Mouse (Mus musculus): Measurements from ENCODE around the gene Fam24a. TPM values are rescaled to one million over a fixed set of nuclear protein-coding genes. Genes with fewer than 3 reads are reported as not detected.

The Fam24a gene
- polyA plus RNA-seq, 1 experiment from 2014 or later, result not detected

DNA sequence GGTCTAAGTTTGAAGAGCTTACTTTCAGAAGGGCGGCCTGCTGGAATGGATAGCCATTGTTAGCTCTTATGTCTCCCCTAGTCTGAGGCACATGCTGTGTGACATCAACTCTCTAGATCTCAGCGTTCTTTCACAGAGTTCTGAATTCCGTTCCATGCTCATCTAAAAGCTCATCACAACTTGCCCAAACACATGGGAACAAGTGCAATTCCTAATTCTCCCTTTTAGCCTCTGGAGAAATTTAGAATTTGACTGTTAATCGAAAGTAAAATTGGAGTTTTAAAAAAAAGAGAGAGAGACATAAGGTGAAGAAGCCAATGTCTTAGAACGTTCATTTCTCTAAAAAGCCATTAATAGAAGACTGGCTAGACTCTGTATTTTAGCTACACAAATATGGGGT is 4.2 kb upstream of the Fam24a start, which contains the start of gene Fam24b:
Gene Fam24b, minus strand, starts transcription at position 101 of the 400 bp plus-strand sequence.
- ATAC-seq (ENCODE audit: insufficient number of reproducible peaks, insufficient read depth, low FRiP score, low read depth), result no peak
- Histone ChIP-seq H3K4me2 (replicated peaks; ENCODE audit: low read depth, low read length) (no peak within 1 kb of the TSS), H3K9ac (replicated peaks; ENCODE audit: low read depth, low read length) (no peak within 1 kb of the TSS), H3K27me3 (ENCODE audit: control insufficient read depth, insufficient read depth, low read length) (no peaks in the 10 kb centered on the region), H3K9me3 (ENCODE audit: control insufficient read depth, low read depth, low read length) (no peaks in the 10 kb centered on the region), H3K36me3 (ENCODE audit: control insufficient read depth, insufficient read depth, low read length) (no peaks in the 10 kb centered on the region), H3K4me1 (ENCODE audit: control insufficient read depth, insufficient read depth, low read length) (no peaks in the 10 kb centered on the region), H3K27ac (ENCODE audit: low read length) (no peak within 1 kb of the TSS), H3K4me3 (ENCODE audit: low read depth, low read length) (no peak within 1 kb of the TSS)
- WGBS, result 88% methylated on average over 5 of the region's 5 CpGs

DNA sequence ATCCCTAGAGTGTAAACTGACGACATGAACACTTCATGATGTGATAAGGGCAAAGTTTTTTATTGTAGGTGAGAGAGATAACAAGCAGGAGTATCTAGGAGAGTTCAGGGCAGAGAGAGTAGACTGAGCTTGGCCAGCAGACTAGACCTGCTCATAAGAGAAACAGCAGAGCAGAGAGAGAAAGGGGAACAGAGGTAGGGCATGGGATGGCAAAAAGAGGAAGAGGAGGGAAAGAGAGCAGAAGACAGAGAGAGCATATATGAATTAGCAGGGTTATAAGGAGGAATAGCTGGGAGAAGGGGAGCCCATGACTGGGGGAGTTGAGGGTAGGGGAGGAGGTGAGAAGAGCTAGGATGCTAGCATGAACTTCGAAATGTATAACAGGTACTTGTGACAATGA is 2.0 kb upstream of the Fam24a start:
- no peak for ATAC-seq (ENCODE audit: insufficient number of reproducible peaks, insufficient read depth, low FRiP score, low read depth)
- Histone ChIP-seq H3K27me3 (ENCODE audit: control insufficient read depth, insufficient read depth, low read length) (no peaks in the 10 kb centered on the region), H3K4me3 (ENCODE audit: low read depth, low read length) (no peak overlapping the region), H3K36me3 (ENCODE audit: control insufficient read depth, insufficient read depth, low read length) (no peaks in the 10 kb centered on the region), H3K4me1 (ENCODE audit: control insufficient read depth, insufficient read depth, low read length) (no peaks in the 10 kb centered on the region), H3K4me2 (replicated peaks; ENCODE audit: low read depth, low read length) (no peak overlapping the region), H3K9me3 (ENCODE audit: control insufficient read depth, low read depth, low read length) (no peaks in the 10 kb centered on the region), H3K9ac (replicated peaks; ENCODE audit: low read depth, low read length) (no peak overlapping the region), H3K27ac (ENCODE audit: low read length) (no peak overlapping the region)
- 61% methylated on average over 2 of the region's 2 CpGs for WGBS

DNA sequence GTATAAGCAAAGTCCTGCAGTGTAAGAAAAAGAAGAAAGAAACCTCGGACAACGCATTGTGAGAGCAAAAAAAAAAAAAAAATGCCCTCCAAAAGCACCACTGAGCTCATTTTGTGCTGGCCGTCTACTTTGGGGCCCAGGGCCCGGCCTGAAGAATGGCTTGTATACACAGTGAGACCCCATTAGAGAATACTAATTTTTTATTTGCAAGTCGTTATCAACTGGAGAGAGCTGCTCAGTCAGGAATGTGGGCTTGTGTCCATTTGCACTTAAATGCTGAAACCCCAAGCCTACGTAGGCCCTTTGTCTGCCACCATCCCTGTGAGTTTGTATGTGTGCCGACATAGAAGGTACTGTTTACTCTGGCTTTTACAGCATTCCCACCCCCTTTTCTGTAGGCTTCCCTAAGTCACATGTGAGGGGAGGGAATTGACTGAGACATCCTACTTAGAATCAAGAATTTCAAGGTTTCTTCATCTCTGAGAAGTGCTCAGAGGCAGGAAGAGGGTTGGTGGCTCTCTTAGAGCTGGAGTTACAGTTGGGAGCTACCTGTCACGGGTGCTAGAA is 3.9 kb downstream of the Fam24a start:
- H3K4me2 ChIP-seq (replicated peaks; ENCODE audit: low read depth, low read length), result no peak overlapping the region
- H3K4me3 ChIP-seq (ENCODE audit: low read depth, low read length), result no peak overlapping the region
- peaks cover 9% of the 10 kb centered on the region; the same call in 1 of the 2 replicates for H3K36me3 ChIP-seq (ENCODE audit: control insufficient read depth, insufficient read depth, low read length)
- H3K27me3 ChIP-seq (ENCODE audit: control insufficient read depth, insufficient read depth, low read length), result no peaks in the 10 kb centered on the region
- 0 out of 2 replicates have a peak, but pooled peaks have one; percentile 37 for ATAC-seq (ENCODE audit: insufficient number of reproducible peaks, insufficient read depth, low FRiP score, low read depth)
- 31% methylated on average over 8 of the region's 8 CpGs for WGBS
- no peaks in the 10 kb centered on the region for H3K4me1 ChIP-seq (ENCODE audit: control insufficient read depth, insufficient read depth, low read length)
- H3K9ac ChIP-seq (replicated peaks; ENCODE audit: low read depth, low read length), result no peak overlapping the region
- H3K9me3 ChIP-seq (ENCODE audit: control insufficient read depth, low read depth, low read length), result no peaks in the 10 kb centered on the region
- H3K27ac ChIP-seq (ENCODE audit: low read length), result peak overlapping the region; percentile 27; the same call in 1 of the 2 replicates

DNA sequence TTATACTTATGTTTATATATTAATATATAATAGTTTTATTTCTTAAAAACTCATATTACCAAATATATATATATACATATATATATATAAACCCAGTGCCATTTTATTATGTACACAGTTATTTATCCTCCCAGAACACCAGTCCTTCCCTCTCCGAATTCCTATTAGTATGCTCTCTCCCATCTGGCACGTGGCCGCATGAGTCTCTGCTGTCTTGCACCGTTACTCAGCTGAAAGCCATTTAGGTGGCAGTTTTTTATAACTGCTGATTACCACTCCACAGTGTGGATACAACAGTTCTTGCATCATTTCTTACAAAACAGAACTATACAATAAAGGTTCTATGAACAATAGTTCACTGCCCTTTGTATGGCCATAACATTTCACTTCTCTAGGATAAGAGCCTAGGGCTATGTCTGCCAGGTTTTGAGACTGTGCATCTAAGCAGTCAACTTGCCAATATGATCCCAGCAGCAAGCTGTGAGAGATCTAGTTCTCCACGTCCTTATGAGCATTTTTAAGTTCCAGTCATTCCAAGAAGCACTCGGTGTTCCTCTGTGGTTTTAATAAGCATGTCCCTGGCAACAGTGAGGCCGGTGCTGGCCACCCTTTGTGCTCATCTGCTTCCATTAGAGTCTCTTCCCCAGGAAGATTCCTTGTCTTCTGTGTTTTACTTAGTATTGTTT is 12.3 kb downstream of the Fam24a start:
- H3K4me2 ChIP-seq (replicated peaks; ENCODE audit: low read depth, low read length), result no peak overlapping the region
- H3K4me3 ChIP-seq (ENCODE audit: low read depth, low read length), result no peak overlapping the region
- H3K27me3 ChIP-seq (ENCODE audit: control insufficient read depth, insufficient read depth, low read length), result no peaks in the 10 kb centered on the region
- 81% methylated on average over 7 of the region's 7 CpGs for WGBS
- no peak for ATAC-seq (ENCODE audit: insufficient number of reproducible peaks, insufficient read depth, low FRiP score, low read depth)
- H3K4me1 ChIP-seq (ENCODE audit: control insufficient read depth, insufficient read depth, low read length), result no peaks in the 10 kb centered on the region
- no peaks in the 10 kb centered on the region for H3K9me3 ChIP-seq (ENCODE audit: control insufficient read depth, low read depth, low read length)
- peaks cover 48% of the 10 kb centered on the region for H3K36me3 ChIP-seq (ENCODE audit: control insufficient read depth, insufficient read depth, low read length)
- no peak overlapping the region for H3K9ac ChIP-seq (replicated peaks; ENCODE audit: low read depth, low read length)
- H3K27ac ChIP-seq (ENCODE audit: low read length), result no peak overlapping the region

DNA sequence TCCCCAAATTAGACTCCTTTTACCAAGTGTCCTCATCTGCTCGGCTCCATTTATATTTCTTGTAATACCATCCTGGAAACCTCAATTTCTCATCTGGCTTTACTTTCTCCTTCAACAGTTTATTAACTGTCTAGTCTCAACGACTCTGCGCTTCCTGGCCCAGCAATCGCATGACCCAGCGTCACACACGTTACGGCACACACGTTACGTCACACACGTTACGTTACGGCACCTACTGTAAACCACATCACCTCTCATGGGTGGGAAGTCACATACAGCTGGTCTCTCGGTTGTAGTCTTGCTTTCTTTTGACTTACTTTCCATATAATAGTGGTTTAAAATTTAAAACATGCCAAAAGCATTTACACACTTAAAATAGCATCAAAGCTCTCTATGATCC is 22.4 kb downstream of the Fam24a start:
- H3K4me1 ChIP-seq (ENCODE audit: control insufficient read depth, insufficient read depth, low read length), result no peaks in the 10 kb centered on the region
- H3K27me3 ChIP-seq (ENCODE audit: control insufficient read depth, insufficient read depth, low read length), result no peaks in the 10 kb centered on the region
- H3K27ac ChIP-seq (ENCODE audit: low read length), result no peak overlapping the region
- no peak overlapping the region for H3K9ac ChIP-seq (replicated peaks; ENCODE audit: low read depth, low read length)
- ATAC-seq (ENCODE audit: insufficient number of reproducible peaks, insufficient read depth, low FRiP score, low read depth), result no peak
- no peak overlapping the region for H3K4me3 ChIP-seq (ENCODE audit: low read depth, low read length)
- WGBS, result 97% methylated on average over 13 of the region's 13 CpGs
- H3K36me3 ChIP-seq (ENCODE audit: control insufficient read depth, insufficient read depth, low read length), result peaks cover 15% of the 10 kb centered on the region
- H3K9me3 ChIP-seq (ENCODE audit: control insufficient read depth, low read depth, low read length), result no peaks in the 10 kb centered on the region
- no peak overlapping the region for H3K4me2 ChIP-seq (replicated peaks; ENCODE audit: low read depth, low read length)

DNA sequence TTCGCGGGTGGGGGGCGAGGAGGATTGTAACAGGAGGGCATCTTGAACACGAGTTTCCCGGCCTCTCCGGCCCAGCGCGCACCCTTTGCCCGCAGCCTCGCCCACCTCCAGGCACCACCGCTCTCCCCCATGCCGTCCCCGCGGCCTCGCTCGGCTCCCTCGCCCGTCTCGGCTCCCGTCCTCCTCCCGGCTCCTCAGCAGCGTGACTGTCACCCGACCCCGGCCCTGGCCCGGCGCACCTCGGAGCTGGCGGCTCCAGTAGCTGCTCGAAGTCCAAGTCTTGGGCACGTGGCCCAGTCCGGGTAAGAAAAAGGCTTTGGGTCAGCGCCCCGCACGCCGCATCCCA is 28.6 kb downstream of the Fam24a start:
- peak; percentile 62 for ATAC-seq (ENCODE audit: insufficient number of reproducible peaks, insufficient read depth, low FRiP score, low read depth)

DNA sequence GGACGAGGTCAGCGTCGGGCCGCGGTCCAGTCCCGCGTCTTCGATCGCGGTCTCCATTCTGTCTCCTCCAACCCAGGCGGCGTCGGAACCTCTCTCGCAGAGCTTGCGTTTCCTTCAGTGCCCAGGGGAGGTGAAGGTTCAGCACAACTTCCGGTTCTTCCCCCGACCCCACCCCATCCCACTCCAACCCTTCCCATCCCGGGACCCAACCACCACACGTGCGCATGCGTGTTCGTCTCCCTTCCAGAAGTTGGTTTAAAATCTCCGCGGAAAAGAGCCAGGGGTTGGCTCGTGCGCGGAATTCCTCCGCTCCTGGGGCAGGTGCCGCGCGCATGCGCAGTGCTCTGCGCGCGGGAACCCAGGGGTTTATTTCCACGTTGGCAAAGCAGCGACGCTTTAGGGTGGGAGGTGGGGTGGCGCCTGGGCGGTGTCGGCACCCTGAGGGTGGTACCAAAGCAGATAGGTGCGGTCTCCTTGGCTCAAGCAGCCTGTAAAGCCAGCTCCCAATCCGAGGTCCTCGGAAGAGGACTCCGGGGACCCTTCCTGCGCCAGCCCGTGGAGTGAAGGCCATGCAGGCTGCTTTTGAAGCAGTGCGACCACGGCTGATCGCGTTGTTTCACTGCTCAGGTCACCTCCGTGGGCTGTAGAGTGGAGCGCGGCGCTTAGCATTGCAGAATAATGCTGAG is 29.1 kb downstream of the Fam24a start, which contains the start of gene 2310057M21Rik:
Gene 2310057M21Rik, minus strand, starts transcription at position 145 of the 686 bp plus-strand sequence.
- Histone ChIP-seq H3K27me3 (ENCODE audit: control insufficient read depth, insufficient read depth, low read length) (no peaks in the 10 kb centered on the region), H3K9me3 (ENCODE audit: control insufficient read depth, low read depth, low read length) (no peaks in the 10 kb centered on the region), H3K4me3 (ENCODE audit: low read depth, low read length) (peak within 1 kb of the TSS; percentile 89), H3K9ac (replicated peaks; ENCODE audit: low read depth, low read length) (peak within 1 kb of the TSS; percentile 87), H3K36me3 (ENCODE audit: control insufficient read depth, insufficient read depth, low read length) (no peaks in the 10 kb centered on the region; the same call in none of the 2 replicates), H3K27ac (ENCODE audit: low read length) (peak within 1 kb of the TSS; percentile 94), H3K4me1 (ENCODE audit: control insufficient read depth, insufficient read depth, low read length) (peaks cover 4% of the 10 kb centered on the region; the same call in 1 of the 2 replicates), H3K4me2 (replicated peaks; ENCODE audit: low read depth, low read length) (peak within 1 kb of the TSS; percentile 86)
- peak; percentile 97 for ATAC-seq (ENCODE audit: insufficient number of reproducible peaks, insufficient read depth, low FRiP score, low read depth)
- WGBS, result under 1% methylated on average over 55 of the region's 55 CpGs

More for the DNA sequence above, 28.6 kb downstream of the Fam24a start:
- Histone ChIP-seq H3K27ac (ENCODE audit: low read length) (peak overlapping the region; percentile 86), H3K4me3 (ENCODE audit: low read depth, low read length) (peak overlapping the region; percentile 89), H3K4me2 (replicated peaks; ENCODE audit: low read depth, low read length) (peak overlapping the region; percentile 64), H3K9ac (replicated peaks; ENCODE audit: low read depth, low read length) (peak overlapping the region; percentile 87), H3K4me1 (ENCODE audit: control insufficient read depth, insufficient read depth, low read length) (peaks cover 4% of the 10 kb centered on the region; the same call in 1 of the 2 replicates), H3K27me3 (ENCODE audit: control insufficient read depth, insufficient read depth, low read length) (no peaks in the 10 kb centered on the region), H3K36me3 (ENCODE audit: control insufficient read depth, insufficient read depth, low read length) (no peaks in the 10 kb centered on the region; the same call in none of the 2 replicates), H3K9me3 (ENCODE audit: control insufficient read depth, low read depth, low read length) (no peaks in the 10 kb centered on the region)
- WGBS, result 0% methylated on average over 32 of the region's 35 CpGs

DNA sequence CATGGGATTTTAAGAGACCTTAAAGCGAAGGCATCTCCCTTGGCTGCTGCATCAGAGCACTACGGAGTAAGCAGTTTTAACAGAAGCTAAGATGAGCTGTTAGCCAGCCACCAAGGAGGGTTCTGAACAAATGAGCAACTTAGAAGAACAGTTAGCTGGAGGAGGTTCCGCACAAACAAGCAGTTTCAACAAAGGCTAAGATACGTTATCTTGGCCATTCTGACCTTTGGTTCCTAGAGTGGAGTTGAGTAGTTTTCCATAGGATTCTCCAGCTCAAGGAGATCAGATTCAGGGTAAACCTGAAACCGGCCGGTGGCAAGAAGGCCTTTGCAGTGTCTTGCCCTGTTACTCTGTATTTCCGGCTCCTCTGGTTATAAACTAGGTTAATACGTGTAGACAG is 30.5 kb downstream of the Fam24a start:
- Histone ChIP-seq H3K9ac (replicated peaks; ENCODE audit: low read depth, low read length) (no peak overlapping the region), H3K27me3 (ENCODE audit: control insufficient read depth, insufficient read depth, low read length) (no peaks in the 10 kb centered on the region), H3K36me3 (ENCODE audit: control insufficient read depth, insufficient read depth, low read length) (no peaks in the 10 kb centered on the region), H3K27ac (ENCODE audit: low read length) (no peak overlapping the region; the same call in 1 of the 2 replicates), H3K4me2 (replicated peaks; ENCODE audit: low read depth, low read length) (no peak overlapping the region), H3K4me1 (ENCODE audit: control insufficient read depth, insufficient read depth, low read length) (peaks cover 4% of the 10 kb centered on the region; the same call in 1 of the 2 replicates), H3K4me3 (ENCODE audit: low read depth, low read length) (no peak overlapping the region), H3K9me3 (ENCODE audit: control insufficient read depth, low read depth, low read length) (no peaks in the 10 kb centered on the region)
- 82% methylated on average over 8 of the region's 8 CpGs for WGBS
- ATAC-seq (ENCODE audit: insufficient number of reproducible peaks, insufficient read depth, low FRiP score, low read depth), result no peak

Data from stomach, embryonic 14.5 days (tissue).